Mouse (Mus musculus): Measurements from ENCODE around the gene Pafah1b1. TPM values are rescaled to one million over a fixed set of nuclear protein-coding genes. Genes with fewer than 3 reads are reported as not detected.

The Pafah1b1 gene
- polyA plus RNA-seq, 1 experiment from 2014 or later = 29.4 TPM

DNA sequence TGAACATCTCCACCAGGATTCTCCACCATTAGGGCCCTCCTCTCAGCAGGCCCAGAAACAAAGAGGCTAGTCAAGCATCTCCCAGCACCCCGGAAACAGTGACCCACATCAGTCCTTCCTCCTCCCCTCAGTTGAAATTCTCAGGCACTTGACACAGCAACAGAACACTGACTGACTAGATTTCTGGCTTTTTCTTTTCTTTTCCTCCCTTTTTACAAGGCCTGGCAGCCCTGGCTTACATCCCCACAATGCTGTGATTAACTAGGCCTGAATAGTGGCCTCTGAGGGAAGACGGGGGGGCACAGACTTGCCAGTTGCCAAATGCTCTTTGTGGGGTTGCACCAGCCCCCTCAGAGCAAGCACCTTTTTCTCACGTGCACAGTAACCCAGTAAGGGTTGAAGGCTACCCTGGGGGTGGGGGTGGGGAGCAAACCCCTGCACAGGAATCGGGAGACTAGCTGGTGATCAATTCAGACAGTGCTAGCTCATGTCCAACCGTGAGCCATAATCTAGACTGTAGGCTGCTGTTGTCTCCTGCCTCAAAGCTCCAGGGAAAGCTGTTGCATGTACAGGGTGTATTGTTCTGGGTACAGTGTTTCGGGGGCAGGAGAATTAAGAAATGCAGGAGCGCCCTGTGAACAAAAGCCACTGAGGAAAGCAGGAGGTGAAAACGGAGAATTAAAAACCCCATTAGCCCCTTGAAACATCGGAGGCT lies 27.0 kb upstream of the Pafah1b1 start:
- Histone ChIP-seq H3K36me3 (replicated peaks) (no peaks in the 10 kb centered on the region), H3K9ac (no peak overlapping the region), H3K9me3 (replicated peaks) (no peaks in the 10 kb centered on the region), H3K4me3 (replicated peaks) (no peak overlapping the region), H3K4me1 (replicated peaks) (no peaks in the 10 kb centered on the region), H3K27me3 (no peaks in the 10 kb centered on the region), H3K27ac (replicated peaks) (no peak overlapping the region), H3K4me2 (no peak overlapping the region)
- 63% methylated on average over 9 of the region's 9 CpGs for WGBS (ENCODE audit: insufficient replicate concordance)
- ATAC-seq (ENCODE audit: insufficient read depth) = no peak

DNA sequence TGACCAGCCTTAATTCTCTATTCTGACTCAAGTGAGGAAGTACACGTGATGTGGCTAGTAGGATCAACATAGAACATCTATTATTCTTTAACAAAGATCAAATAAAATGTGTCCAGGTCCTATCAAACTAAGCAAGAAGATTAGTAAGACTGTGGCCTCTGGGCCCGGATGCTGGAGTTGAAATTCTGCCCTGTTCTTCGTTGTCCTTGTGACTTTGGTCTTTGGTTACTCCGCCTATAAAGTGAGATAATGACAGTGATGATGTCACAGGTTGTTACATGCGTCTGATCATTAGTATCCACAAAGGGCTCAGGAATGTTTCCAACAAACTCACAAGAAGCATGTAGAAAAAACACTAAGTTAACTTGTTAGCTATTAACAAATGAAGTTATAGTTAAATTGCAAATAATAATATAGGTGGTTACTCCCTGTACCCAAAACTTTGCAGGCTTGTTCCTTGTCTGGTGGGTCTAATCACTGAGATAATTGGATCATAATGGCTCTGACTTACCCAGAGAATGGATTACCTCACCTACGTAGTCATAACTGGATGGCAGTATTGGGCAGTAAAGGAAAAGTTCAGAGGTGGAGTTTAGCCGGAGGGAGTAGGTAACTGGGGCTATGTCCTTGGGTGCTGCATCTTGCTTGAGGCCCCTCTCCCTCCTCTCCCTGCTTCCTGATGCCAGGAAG lies 26.3 kb upstream of the Pafah1b1 start:
- H3K27ac ChIP-seq (replicated peaks) = no peak overlapping the region
- no peaks in the 10 kb centered on the region for H3K36me3 ChIP-seq (replicated peaks)
- no peaks in the 10 kb centered on the region for H3K9me3 ChIP-seq (replicated peaks)
- no peak overlapping the region for H3K9ac ChIP-seq
- no peak for ATAC-seq (ENCODE audit: insufficient read depth)
- no peak overlapping the region for H3K4me3 ChIP-seq (replicated peaks)
- H3K4me2 ChIP-seq = no peak overlapping the region
- H3K4me1 ChIP-seq (replicated peaks) = no peaks in the 10 kb centered on the region
- no peaks in the 10 kb centered on the region for H3K27me3 ChIP-seq
- WGBS (ENCODE audit: insufficient replicate concordance) = 57% methylated on average over 7 of the region's 7 CpGs

DNA sequence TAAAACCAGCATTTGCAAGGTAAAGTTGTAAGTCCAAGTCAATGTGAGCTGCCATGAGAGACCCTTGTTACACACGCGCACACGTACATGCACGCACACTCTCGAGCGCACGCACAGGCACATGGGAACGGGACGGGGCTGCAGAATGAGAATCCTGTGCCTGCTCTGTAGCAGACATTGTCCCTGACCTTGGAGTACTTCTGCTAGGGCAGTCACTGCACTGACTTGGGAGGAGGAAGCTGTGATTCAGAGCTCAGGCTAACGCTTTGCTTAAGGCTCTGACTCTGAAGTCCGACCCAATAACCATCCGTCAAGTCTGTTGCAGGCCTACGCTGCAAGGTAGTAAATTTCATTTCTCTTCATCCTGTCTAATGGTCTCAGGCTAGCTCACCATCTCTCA lies 24.8 kb upstream of the Pafah1b1 start:
- 82% methylated on average over 13 of the region's 13 CpGs for WGBS (ENCODE audit: insufficient replicate concordance)
- ATAC-seq (ENCODE audit: insufficient read depth) = no peak
- no peaks in the 10 kb centered on the region for H3K9me3 ChIP-seq (replicated peaks)
- no peak overlapping the region for H3K4me3 ChIP-seq (replicated peaks)
- no peak overlapping the region for H3K4me2 ChIP-seq
- no peaks in the 10 kb centered on the region for H3K4me1 ChIP-seq (replicated peaks)
- H3K27ac ChIP-seq (replicated peaks) = no peak overlapping the region
- H3K36me3 ChIP-seq (replicated peaks) = no peaks in the 10 kb centered on the region
- H3K27me3 ChIP-seq = no peaks in the 10 kb centered on the region
- H3K9ac ChIP-seq = no peak overlapping the region

DNA sequence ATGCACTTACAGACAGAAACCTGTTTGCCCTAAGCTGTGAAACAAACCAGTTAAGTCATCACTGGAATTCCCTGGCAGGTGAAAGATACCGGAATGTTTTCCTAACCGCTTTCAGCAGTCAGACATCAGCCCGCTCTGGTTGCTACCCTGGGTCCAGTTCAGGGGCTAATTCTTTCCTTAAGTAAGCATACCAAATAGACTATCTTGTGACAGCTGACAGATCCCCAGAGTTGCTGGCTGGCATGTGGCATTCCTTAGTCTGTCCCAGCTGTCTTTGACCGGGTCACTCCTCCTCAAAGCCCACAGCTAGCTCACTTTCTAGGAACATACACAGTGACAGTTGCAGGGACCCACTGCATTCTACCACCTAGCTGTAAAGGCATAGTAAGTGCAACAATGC lies 23.6 kb upstream of the Pafah1b1 start:
- Histone ChIP-seq H3K27me3 (no peaks in the 10 kb centered on the region), H3K4me1 (replicated peaks) (no peaks in the 10 kb centered on the region), H3K4me2 (no peak overlapping the region), H3K27ac (replicated peaks) (no peak overlapping the region), H3K9me3 (replicated peaks) (no peaks in the 10 kb centered on the region), H3K4me3 (replicated peaks) (no peak overlapping the region), H3K9ac (no peak overlapping the region), H3K36me3 (replicated peaks) (no peaks in the 10 kb centered on the region)
- 77% methylated on average over 4 of the region's 4 CpGs for WGBS (ENCODE audit: insufficient replicate concordance)
- ATAC-seq (ENCODE audit: insufficient read depth) = no peak

DNA sequence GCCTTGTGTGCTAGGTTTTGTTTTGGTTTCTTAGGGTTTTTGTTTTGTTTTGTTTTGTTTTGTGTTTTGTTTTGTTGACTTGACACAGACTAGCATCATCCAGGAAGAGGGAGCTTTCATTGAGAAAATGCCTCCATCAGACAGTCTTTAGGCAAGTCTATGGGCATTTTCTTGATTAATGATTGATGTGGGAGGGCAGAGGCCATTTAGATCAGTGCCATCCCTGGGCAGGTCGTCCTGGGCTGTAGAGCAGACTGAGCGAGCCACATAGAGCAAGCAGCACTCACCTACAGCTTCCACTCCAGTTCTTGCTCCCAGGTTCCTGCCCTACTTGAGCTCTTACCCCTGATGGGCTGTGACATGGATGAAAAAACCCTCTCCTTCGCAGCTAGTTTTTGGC lies 13.4 kb upstream of the Pafah1b1 start:
- no peak for ATAC-seq (ENCODE audit: insufficient read depth)
- no peaks in the 10 kb centered on the region for H3K4me1 ChIP-seq (replicated peaks)

DNA sequence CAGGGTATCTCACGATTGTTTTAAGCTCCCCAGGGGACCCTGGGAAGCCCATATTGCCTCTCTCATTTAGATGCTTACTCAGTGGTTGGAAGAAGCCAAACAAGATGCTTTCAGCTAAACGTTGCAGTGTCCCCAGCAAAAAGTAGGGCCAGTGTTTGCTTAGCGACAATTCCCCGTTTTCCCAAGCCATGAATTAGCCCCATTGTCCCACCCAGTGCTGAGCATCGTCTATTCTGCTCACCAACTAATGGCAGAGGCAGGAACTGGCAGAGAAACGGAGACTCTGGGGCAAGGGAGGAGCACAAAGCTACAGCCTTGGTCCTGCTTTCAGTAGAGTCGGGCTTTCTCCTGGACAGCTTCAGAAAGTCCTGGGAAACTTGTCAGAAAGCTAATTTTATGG lies 10.4 kb upstream of the Pafah1b1 start:
- no peak overlapping the region for H3K9ac ChIP-seq
- H3K4me3 ChIP-seq (replicated peaks) = no peak overlapping the region
- no peaks in the 10 kb centered on the region for H3K9me3 ChIP-seq (replicated peaks)
- no peak overlapping the region for H3K27ac ChIP-seq (replicated peaks)
- H3K27me3 ChIP-seq = no peaks in the 10 kb centered on the region
- 36% methylated on average over 7 of the region's 7 CpGs for WGBS (ENCODE audit: insufficient replicate concordance)
- ATAC-seq (ENCODE audit: insufficient read depth) = no peak
- no peaks in the 10 kb centered on the region for H3K4me1 ChIP-seq (replicated peaks)
- H3K4me2 ChIP-seq = no peak overlapping the region
- H3K36me3 ChIP-seq (replicated peaks) = no peaks in the 10 kb centered on the region

More for the DNA sequence above, 13.4 kb upstream of the Pafah1b1 start:
- no peak overlapping the region for H3K27ac ChIP-seq (replicated peaks)
- no peak overlapping the region for H3K4me3 ChIP-seq (replicated peaks)
- no peak overlapping the region for H3K9ac ChIP-seq
- no peak overlapping the region for H3K4me2 ChIP-seq
- WGBS (ENCODE audit: insufficient replicate concordance) = 49% methylated on average over 3 of the region's 3 CpGs
- H3K36me3 ChIP-seq (replicated peaks) = no peaks in the 10 kb centered on the region
- H3K27me3 ChIP-seq = no peaks in the 10 kb centered on the region
- H3K9me3 ChIP-seq (replicated peaks) = no peaks in the 10 kb centered on the region

DNA sequence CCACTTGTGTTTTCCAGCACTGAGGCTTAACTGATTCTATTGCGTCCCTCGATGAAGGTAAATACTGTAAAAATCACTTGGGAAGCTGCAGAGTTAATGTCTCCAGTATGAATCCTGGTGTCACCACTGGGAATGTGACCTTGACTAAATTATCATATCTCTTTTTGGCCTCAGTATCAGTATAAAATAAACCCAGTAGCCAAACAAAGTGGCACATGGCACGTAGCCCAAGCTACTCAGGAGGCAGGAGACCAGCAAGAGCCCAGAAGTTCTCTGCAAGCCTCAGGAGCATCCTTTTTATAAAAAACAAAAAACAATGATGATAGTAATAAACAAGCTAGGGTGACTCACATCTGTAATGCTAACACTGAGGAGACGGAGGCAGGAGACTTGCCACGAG lies 711 bp upstream of the Pafah1b1 start:
- Histone ChIP-seq H3K27ac (replicated peaks) (no peak overlapping the region), H3K9me3 (replicated peaks) (no peaks in the 10 kb centered on the region), H3K4me2 (peak overlapping the region; percentile 81; the same call in 1 of the 2 replicates), H3K9ac (no peak overlapping the region), H3K36me3 (replicated peaks) (no peaks in the 10 kb centered on the region), H3K4me3 (replicated peaks) (no peak overlapping the region), H3K27me3 (no peaks in the 10 kb centered on the region), H3K4me1 (replicated peaks) (peaks cover 29% of the 10 kb centered on the region)
- ATAC-seq (ENCODE audit: insufficient read depth) = no peak
- WGBS (ENCODE audit: insufficient replicate concordance) = 85% methylated on average over 5 of the region's 5 CpGs

DNA sequence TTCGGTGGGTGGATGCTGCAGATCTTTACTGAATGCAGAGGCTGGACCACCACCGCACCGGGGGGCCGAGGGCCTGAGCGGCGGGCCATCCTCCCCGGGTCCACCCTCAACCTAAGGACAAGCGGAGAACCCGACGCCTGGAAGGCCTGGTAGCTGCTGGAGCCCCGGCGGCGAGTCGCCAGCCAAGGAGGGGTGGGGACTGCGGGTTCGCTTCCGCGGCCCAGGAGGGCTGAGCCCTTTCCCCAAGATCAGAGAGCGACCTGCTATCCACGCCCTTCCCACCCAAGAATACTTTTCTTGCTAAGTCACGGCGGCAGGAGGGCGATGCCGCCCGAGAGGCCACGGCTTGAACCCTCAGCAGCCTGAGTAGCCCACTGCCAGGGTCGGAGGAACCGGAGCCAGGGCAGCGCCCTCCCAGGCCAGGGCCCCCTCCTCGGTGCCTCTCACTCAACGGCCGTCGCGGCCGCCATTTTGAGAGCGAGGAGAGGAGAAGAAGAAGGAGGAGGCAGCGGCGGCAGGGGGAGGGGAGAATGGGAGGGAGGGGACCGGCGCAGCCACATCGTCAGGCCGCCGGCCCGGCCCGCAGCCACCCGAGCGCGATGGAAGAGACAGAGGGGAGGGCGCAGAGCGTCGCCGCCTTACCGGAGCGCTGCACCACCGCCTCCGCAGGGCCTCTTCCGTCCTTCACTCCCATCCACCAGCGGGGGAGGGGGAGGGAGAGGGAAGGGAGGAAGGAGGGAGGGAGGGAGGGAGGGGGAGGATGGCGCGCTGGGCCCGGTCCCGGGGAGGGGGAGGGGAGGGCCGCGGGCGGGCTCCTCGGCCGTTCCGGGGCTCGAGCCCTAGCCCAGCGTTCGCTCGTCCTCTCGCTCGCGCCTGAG lies 874 bp downstream of the Pafah1b1 start:
- peak; percentile 78 for ATAC-seq (ENCODE audit: insufficient read depth)
- peak overlapping the region; percentile 98 for H3K9ac ChIP-seq
- H3K36me3 ChIP-seq (replicated peaks) = no peaks in the 10 kb centered on the region
- H3K9me3 ChIP-seq (replicated peaks) = no peaks in the 10 kb centered on the region
- H3K27ac ChIP-seq (replicated peaks) = peak overlapping the region; percentile 100
- H3K4me3 ChIP-seq (replicated peaks) = peak overlapping the region; percentile 98
- WGBS (ENCODE audit: insufficient replicate concordance) = under 1% methylated on average over 66 of the region's 75 CpGs
- H3K4me2 ChIP-seq = peak overlapping the region; percentile 81
- H3K4me1 ChIP-seq (replicated peaks) = peaks cover 43% of the 10 kb centered on the region
- H3K27me3 ChIP-seq = no peaks in the 10 kb centered on the region

DNA sequence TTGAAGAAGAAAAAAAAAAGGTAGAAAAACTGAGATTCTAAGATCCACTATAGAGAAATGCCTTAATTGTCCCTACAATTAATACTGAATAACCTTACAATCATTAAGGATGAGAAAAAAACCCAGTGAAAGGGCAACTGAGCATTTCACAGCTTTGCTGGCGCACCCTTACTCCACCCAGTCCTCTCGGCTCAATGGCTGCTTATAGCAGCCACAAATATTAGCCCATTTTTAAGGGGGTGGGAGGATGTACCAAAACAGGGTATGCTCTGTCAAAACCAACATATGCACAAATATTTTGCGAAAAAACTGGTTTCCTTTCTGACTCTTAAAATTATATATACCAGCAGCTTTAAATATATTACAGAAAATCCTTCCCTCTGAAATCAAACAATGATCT lies 2.5 kb downstream of the Pafah1b1 start:
- ATAC-seq (ENCODE audit: insufficient read depth) = no peak
- H3K9me3 ChIP-seq (replicated peaks) = no peaks in the 10 kb centered on the region

DNA sequence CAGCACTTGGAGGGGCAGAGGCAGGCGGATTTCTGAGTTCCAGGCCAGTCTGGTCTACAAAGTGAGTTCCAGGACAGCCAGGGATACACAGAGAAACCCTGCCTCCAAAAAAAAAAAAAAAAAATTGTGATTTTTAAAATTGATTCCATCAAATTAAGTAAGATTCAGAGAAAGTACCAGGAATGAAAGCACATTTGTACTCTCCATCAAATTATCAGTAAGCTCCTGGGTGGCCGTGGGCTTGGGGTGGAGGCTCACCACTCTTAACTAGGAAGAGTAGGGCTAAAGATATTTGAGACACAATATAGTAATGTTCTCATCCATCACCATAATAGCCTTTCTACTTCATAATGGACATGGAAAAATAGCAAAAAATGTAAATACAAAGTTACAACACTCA lies 3.3 kb downstream of the Pafah1b1 start:
- WGBS (ENCODE audit: insufficient replicate concordance) = 51% methylated on average over 2 of the region's 2 CpGs
- H3K4me3 ChIP-seq (replicated peaks) = peak overlapping the region; percentile 24
- peak overlapping the region; percentile 52 for H3K4me2 ChIP-seq

More for the DNA sequence above, 2.5 kb downstream of the Pafah1b1 start:
- Histone ChIP-seq H3K4me3 (replicated peaks) (peak overlapping the region; percentile 98), H3K4me1 (replicated peaks) (peaks cover 46% of the 10 kb centered on the region), H3K9ac (no peak overlapping the region; the same call in 1 of the 2 replicates), H3K4me2 (peak overlapping the region; percentile 81), H3K36me3 (replicated peaks) (no peaks in the 10 kb centered on the region), H3K27ac (replicated peaks) (0 out of 2 replicates have a peak overlapping the region, but pooled peaks have one; percentile 29), H3K27me3 (no peaks in the 10 kb centered on the region)
- WGBS (ENCODE audit: insufficient replicate concordance) = 25% methylated on average over 3 of the region's 3 CpGs

DNA sequence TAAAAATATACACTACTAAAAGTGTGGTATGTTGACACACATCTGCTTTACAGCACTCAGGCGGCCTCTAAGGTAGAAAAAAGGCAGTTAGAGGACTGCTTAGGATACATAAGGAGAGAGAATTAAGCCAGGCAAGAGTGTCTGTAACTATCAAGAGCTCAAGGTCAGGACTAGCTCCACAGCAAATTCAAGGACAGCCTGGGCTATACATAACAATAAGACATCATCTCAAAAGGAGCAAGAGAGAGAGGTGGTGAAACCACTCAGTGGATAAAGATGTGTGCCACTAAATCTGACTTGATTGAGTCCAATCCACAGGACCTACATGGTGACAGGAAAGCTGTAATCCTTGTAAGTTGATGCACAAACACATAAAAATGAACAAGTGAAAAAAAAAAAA lies 3.8 kb downstream of the Pafah1b1 start:
- no peaks in the 10 kb centered on the region for H3K36me3 ChIP-seq (replicated peaks)
- H3K4me3 ChIP-seq (replicated peaks) = peak overlapping the region; percentile 24
- 56% methylated on average over 1 of the region's 1 CpGs for WGBS (ENCODE audit: insufficient replicate concordance)
- peaks cover 45% of the 10 kb centered on the region for H3K4me1 ChIP-seq (replicated peaks)
- 0 out of 2 replicates have a peak overlapping the region, but pooled peaks have one; percentile 16 for H3K9ac ChIP-seq
- no peak for ATAC-seq (ENCODE audit: insufficient read depth)
- peak overlapping the region; percentile 52 for H3K4me2 ChIP-seq
- H3K27me3 ChIP-seq = no peaks in the 10 kb centered on the region
- no peaks in the 10 kb centered on the region for H3K9me3 ChIP-seq (replicated peaks)
- H3K27ac ChIP-seq (replicated peaks) = peak overlapping the region; percentile 39; the same call in 1 of the 2 replicates

More for the DNA sequence above, 3.3 kb downstream of the Pafah1b1 start:
- Histone ChIP-seq H3K9ac (no peak overlapping the region), H3K27me3 (no peaks in the 10 kb centered on the region), H3K4me1 (replicated peaks) (peaks cover 46% of the 10 kb centered on the region), H3K36me3 (replicated peaks) (no peaks in the 10 kb centered on the region), H3K27ac (replicated peaks) (peak overlapping the region; percentile 39; the same call in 1 of the 2 replicates), H3K9me3 (replicated peaks) (no peaks in the 10 kb centered on the region)
- no peak for ATAC-seq (ENCODE audit: insufficient read depth)

Data from liver, embryonic 15.5 days (tissue).